Mouse (Mus musculus): ENCODE measurements around the gene Ncoa4.
A peak's percentile ranks its signal among the peaks of the same experiment; 100 is the strongest.

DNA sequence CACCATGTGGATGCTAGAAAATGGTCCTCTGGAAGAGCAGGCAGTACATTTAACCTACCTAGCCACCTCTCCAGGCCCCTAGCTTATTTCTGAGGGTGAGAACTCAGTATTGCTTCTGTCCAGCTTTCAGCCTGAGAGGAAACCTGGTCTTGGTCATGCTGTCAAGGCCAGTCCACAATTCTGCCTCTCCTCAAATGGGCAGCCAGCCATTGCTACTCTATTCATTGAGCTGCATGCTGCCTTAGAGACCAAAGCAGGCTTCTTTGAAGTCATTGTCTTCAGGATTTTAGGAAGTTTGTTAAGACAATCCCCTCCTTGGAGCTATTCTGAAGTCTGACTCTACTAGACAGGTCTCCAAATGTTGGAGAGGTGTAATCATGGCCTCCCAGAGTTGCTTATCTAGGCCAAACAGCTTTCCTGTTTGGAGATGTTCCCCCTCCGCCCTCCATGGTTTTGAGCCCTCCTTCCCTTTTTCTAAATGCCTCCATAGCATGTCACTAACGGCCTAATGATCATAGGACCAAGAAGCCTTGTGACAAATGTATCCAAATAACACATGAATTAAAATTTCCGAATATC, 9.1 kb downstream of the Ncoa4 start:
- TF ChIP-seq CTCF (IDR thresholded peaks at IDR 0.05; ENCODE audit: low read depth) (no peak), EP300 (IDR thresholded peaks at IDR 0.05; ENCODE audit: low read depth) (peak; percentile 99)
